Mouse (Mus musculus) heart, embryonic 10.5 days (tissue): ENCODE measurements around the gene Fryl. TPM values are rescaled to one million over a fixed set of nuclear protein-coding genes. Genes with fewer than 3 reads are reported as not detected.
A peak's percentile ranks its signal among the peaks of the same experiment; 100 is the strongest.

ENCODE experiments used
- DNase-seq: peaks from one replicate; pipeline ENCODE4 v3.0.0-alpha.2; 2017; ENCODE audit warnings: low spot score
- H3K27ac ChIP-seq: fragments of 300-500 bp; sonication (generic); 2 replicates; pipeline ENCODE4 v1.5.1; 2016; ENCODE audit warnings: mild to moderate bottlenecking
- H3K27me3 ChIP-seq: fragments of 300-500 bp; sonication (generic); 2 replicates; pipeline ENCODE4 v1.6.1; 2016; ENCODE audit warnings: mild to moderate bottlenecking; ENCODE audit not compliant: poor library complexity, insufficient read depth, severe bottlenecking
- H3K36me3 ChIP-seq: fragments of 300-500 bp; sonication (generic); 2 replicates; pipeline ENCODE4 v1.6.1; 2016; ENCODE audit warnings: mild to moderate bottlenecking, moderate library complexity
- H3K4me1 ChIP-seq: fragments of 300-500 bp; sonication (generic); 2 replicates; pipeline ENCODE4 v1.6.1; 2016; ENCODE audit warnings: mild to moderate bottlenecking
- H3K4me3 ChIP-seq: fragments of 300-500 bp; sonication (generic); 2 replicates; pipeline ENCODE4 v1.5.1; 2016; ENCODE audit warnings: mild to moderate bottlenecking, moderate library complexity
- H3K9me3 ChIP-seq: fragments of 300-500 bp; sonication (generic); 2 replicates; pipeline ENCODE4 v1.6.1; 2016; ENCODE audit warnings: mild to moderate bottlenecking, moderate library complexity
- WGBS: fragments of 180-500 bp; shearing (Covaris S2); methylation state at CpG from one replicate; pipeline ENCODE4 v1.1.7; 2016; 5-methylcytosine and 5-hydroxymethylcytosine counted together
- polyA plus RNA-seq: library from polyadenylated mRNA; unstranded; fragments of >200 nt; fragmentation: Nextera tagmentation; extraction: Ambion mirVana; gene quantifications from 2 replicates; pipeline ENCODE4 v1.2.1, GENCODE M21; 2016

Gene Fryl
- polyA plus RNA-seq, 1 experiment from 2014 or later = 27.7 TPM

DNA sequence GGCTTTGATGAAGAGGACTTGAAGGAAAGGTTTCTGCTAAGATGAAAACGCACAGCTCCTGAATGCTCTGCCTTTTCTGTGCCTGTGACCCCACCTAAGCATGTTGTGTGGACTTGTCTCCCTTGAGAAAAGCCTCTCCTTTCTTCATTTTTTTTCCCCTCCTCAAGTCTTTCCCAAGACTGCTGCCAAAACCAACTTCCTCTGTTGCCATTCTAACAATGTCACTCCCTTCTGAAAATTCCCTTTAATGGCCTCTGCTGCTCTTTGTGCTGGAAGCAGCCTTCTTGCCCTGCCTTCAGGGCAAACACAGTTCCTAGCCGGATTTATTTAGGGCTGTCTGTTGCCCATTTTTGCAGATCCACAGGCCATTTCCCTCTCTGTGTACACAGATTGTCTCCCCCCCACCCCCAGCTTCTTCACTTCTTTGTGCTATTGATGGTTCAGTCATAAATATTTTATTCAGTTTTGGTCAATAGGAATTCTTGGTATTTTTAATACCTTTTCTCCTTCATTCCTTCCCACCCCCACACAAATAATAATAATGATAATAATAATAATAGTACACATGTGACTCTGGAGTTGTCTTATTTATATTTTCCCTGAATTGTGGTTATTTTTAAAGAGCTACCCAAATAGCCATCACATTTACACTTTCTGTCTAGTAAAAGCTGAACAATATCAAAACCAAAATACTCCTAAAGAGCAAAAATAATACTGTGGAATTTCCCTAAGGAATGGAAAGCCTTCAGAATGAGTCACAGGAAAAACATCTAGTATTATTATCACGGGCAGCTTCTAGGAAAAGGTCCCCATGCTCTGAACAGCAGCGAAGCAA lies 23.5 kb upstream of the Fryl start:
- peak; percentile 65 for DNase-seq
- Histone ChIP-seq H3K27me3 (no peaks in the 10 kb centered on the region), H3K4me1 (peaks cover 16% of the 10 kb centered on the region; the same call in 1 of the 2 replicates), H3K9me3 (no peaks in the 10 kb centered on the region), H3K4me3 (no peak overlapping the region), H3K36me3 (no peaks in the 10 kb centered on the region), H3K27ac (peak overlapping the region; percentile 79)
- 45% methylated on average over 4 of the region's 4 CpGs for WGBS

DNA sequence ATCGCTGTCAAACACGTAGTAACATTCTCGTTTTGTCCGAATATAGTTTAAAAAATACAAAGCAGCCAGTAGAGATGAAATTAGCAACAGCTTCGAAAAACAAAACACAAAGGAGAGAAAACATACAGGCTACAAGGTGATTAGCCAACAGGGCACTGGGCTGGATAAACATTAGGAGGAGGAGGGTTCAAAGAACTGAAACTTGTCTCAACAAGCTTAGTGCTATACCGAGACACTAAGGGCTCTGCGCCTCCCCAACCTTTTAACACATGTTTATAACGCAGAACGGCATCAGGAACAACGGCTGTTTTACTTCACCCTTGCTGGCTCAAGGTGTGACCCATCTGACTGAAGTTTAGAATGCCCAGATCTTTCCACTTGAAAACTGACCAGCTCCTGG lies 22.8 kb upstream of the Fryl start:
- H3K9me3 ChIP-seq = no peaks in the 10 kb centered on the region
- DNase-seq = peak; percentile 66
- peaks cover 16% of the 10 kb centered on the region; the same call in 1 of the 2 replicates for H3K4me1 ChIP-seq
- H3K27ac ChIP-seq = peak overlapping the region; percentile 79
- no peak overlapping the region for H3K4me3 ChIP-seq
- H3K27me3 ChIP-seq = no peaks in the 10 kb centered on the region
- H3K36me3 ChIP-seq = no peaks in the 10 kb centered on the region
- 56% methylated on average over 10 of the region's 10 CpGs for WGBS

DNA sequence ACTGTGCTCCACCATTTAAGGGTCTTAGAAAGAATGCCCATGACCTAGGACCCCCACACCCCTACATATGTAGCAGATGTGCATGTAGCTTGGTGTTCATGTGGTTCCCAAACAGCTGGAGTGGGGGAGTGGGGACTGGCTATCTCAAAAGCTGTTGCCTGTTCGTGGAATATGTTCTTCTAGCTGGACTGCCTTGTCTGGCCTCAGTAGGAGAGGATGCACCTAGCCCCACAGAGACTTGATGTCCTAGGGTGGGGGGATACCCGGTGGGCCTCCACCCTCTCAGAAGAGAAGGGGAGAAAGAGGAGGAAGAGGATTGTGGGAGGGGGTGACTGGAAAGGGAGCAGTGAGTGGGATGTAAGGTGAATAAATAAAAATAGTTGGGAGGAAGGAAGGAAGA lies 18.5 kb upstream of the Fryl start:
- H3K36me3 ChIP-seq = no peaks in the 10 kb centered on the region
- H3K4me1 ChIP-seq = peaks cover 31% of the 10 kb centered on the region
- WGBS = 74% methylated on average over 2 of the region's 2 CpGs
- H3K27me3 ChIP-seq = no peaks in the 10 kb centered on the region
- peak; percentile 33 for DNase-seq
- no peak overlapping the region for H3K27ac ChIP-seq
- no peak overlapping the region for H3K4me3 ChIP-seq
- no peaks in the 10 kb centered on the region for H3K9me3 ChIP-seq

DNA sequence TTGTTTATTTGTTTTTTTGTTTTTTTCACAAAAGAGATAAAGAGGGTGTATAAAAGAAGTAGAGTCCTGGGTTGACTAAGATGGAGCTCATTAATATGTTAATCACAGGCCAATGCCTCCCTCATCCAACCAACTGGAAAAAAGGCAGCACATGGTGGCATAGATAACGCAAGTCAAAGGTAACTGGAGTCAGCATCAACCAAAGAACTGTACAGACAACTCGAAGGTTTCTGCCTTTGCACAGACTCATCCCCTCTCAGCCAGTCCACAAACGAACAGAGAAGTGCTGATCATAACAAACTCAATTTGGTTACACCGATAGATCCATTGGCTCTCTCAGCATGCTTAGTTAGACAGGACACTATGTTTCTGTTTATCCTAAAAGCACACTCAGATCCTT lies 16.8 kb upstream of the Fryl start:
- no peaks in the 10 kb centered on the region for H3K27me3 ChIP-seq
- no peak for DNase-seq
- H3K9me3 ChIP-seq = no peaks in the 10 kb centered on the region
- H3K4me1 ChIP-seq = peaks cover 19% of the 10 kb centered on the region
- no peaks in the 10 kb centered on the region for H3K36me3 ChIP-seq
- H3K4me3 ChIP-seq = no peak overlapping the region
- no peak overlapping the region for H3K27ac ChIP-seq
- WGBS = 85% methylated on average over 4 of the region's 4 CpGs

DNA sequence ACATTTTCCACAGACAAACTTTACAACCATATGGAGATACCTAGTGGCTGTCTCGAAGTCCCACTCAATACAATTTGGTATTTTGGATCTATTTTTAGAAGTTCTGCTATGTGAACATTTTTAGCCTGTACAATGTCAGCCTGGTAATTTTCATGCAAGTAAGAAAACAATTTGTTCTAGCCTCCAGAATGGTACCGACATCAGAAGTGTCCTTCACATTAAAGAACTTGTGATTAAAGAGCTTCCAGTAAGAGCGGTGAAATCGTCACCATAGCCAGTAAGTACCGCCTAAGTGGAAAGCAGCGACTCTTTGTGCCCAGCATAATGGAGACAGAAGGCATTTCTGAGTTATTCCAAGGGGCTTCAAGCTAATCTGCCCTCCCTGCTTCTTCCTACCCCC lies 14.2 kb upstream of the Fryl start:
- no peaks in the 10 kb centered on the region for H3K27me3 ChIP-seq
- DNase-seq = no peak
- no peaks in the 10 kb centered on the region for H3K36me3 ChIP-seq
- H3K4me1 ChIP-seq = peaks cover 21% of the 10 kb centered on the region
- 45% methylated on average over 6 of the region's 6 CpGs for WGBS
- no peaks in the 10 kb centered on the region for H3K9me3 ChIP-seq
- H3K4me3 ChIP-seq = no peak overlapping the region
- H3K27ac ChIP-seq = peak overlapping the region; percentile 62

DNA sequence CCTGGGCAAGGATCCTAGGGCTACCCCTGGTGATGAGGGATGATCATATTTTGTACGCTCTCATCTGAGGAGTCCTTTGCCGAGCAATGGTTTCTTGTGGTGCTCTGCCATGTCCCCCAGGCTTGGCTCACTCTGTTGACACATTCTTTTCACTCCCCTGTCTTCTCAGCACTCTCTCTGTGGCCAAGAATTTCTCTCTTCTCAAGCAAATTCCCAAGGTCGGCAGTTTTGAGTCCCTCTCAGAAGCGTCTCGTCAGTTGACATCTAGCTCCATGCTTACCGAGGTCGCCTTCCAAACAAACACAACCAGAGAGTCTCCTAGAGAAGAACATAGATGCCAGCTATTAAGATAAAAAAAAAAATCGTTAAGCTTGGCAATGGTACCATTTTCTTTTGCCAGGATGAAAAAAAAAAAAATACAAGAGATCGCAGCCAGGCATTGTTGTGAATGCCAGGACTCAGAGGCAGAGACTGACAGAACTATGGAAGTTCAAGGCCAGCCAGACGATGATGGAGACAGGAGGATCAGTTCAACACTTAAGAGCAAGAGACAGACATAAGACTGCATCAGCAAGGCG lies 12.3 kb upstream of the Fryl start:
- no peak for DNase-seq
- Histone ChIP-seq H3K36me3 (no peaks in the 10 kb centered on the region), H3K27ac (no peak overlapping the region), H3K9me3 (no peaks in the 10 kb centered on the region), H3K27me3 (no peaks in the 10 kb centered on the region), H3K4me3 (no peak overlapping the region), H3K4me1 (peaks cover 26% of the 10 kb centered on the region)
- 65% methylated on average over 11 of the region's 11 CpGs for WGBS

DNA sequence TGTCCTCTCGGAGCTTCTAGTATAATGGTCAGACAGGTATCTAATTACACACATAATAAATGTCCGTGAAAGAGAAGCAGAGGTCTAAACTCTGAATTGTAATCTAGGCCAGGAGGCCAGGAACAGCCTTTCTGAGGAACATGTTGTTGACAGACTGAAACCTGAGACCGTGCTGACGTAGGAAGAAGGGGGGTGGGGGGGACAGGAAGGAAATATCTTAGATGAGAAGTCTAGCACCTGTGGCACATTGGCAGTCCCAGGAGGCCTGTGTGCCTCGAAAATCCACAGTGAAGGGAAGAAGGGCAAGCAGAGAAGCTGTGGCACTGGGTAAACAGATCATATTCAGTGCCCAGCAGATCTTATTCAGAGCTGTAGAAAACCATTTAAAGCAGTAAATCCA lies 9.0 kb upstream of the Fryl start:
- WGBS = 29% methylated on average over 5 of the region's 5 CpGs

DNA sequence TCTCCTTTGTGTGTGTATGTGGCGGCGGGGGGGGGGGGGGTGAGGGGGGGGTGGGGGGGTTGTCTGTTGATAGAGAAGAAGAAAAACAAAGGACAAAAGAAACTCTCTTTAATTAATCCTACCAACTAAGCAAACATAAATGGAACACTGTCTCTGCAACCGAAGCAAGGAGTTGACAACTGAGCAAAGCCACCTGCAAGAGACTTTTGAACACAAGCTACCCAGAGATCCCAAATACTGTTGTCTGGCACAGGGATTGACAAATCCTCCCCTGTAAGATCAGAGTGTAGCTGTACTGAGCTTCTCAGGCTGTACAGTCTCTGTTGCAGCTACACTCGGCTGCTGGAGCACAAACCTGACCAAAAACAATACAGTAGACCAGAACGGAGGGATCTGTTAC lies 7.7 kb upstream of the Fryl start:
- Histone ChIP-seq H3K4me3 (no peak overlapping the region), H3K36me3 (no peaks in the 10 kb centered on the region), H3K27me3 (no peaks in the 10 kb centered on the region), H3K9me3 (no peaks in the 10 kb centered on the region), H3K4me1 (0 out of 2 replicates have a peak, but pooled peaks cover 7% of the 10 kb centered on the region), H3K27ac (no peak overlapping the region)
- no peak for DNase-seq
- 66% methylated on average over 5 of the region's 5 CpGs for WGBS

More for the DNA sequence above, 9.0 kb upstream of the Fryl start:
- peaks cover 9% of the 10 kb centered on the region for H3K4me1 ChIP-seq
- no peak overlapping the region for H3K4me3 ChIP-seq
- no peak overlapping the region for H3K27ac ChIP-seq
- no peak for DNase-seq
- H3K27me3 ChIP-seq = no peaks in the 10 kb centered on the region
- no peaks in the 10 kb centered on the region for H3K36me3 ChIP-seq
- H3K9me3 ChIP-seq = no peaks in the 10 kb centered on the region

DNA sequence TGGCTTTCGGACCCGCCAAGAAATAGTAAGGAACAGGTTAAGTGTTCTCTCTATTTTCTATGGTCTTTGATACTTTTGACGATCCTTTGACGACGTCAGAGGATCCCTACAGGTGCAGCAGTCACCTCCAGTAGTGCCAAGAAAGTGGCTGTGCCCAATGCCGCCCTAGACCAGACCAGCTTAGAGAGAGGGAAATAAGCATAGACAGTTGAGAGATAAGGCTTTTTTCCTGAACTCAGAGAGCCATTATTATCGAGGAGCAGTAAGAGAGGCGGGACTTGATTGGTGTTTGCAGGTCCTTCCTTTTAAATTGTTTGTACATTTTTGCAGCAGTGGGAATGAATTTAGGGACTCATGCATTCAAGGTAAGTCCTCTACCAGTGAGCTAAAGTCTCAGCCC lies 1.3 kb upstream of the Fryl start:
- no peaks in the 10 kb centered on the region for H3K9me3 ChIP-seq
- whole genome bisulfite sequencing = 40% methylated on average over 8 of the region's 8 CpGs
- no peaks in the 10 kb centered on the region for H3K27me3 ChIP-seq
- H3K4me1 ChIP-seq = peaks cover 19% of the 10 kb centered on the region
- H3K36me3 ChIP-seq = no peaks in the 10 kb centered on the region
- no peak for DNase-seq
- peak overlapping the region; percentile 98 for H3K4me3 ChIP-seq
- H3K27ac ChIP-seq = peak overlapping the region; percentile 86; the same call in 1 of the 2 replicates

DNA sequence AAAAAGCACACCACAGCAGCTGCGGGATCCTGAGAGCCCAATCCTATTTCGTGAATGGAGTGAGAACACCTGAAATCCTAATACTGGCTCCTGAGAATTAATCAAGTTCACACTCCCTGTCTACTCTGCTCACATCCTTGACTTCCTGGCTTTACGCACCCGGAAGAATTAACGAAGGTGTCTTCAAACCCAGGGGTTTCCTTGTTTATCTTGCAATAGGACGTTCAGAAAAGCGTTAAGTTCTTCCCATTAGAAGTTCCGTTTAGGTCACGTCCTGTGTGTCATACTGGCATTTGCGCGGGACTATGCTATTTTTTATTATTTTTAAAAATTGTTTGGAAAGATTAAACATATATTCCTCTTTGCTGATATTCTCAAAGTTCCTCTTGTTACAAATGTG lies 677 bp upstream of the Fryl start:
- H3K4me3 ChIP-seq = peak overlapping the region; percentile 98
- no peaks in the 10 kb centered on the region for H3K9me3 ChIP-seq
- H3K27ac ChIP-seq = peak overlapping the region; percentile 86
- WGBS = 3% methylated on average over 11 of the region's 11 CpGs
- DNase-seq = no peak
- peaks cover 25% of the 10 kb centered on the region for H3K4me1 ChIP-seq
- H3K27me3 ChIP-seq = no peaks in the 10 kb centered on the region
- H3K36me3 ChIP-seq = no peaks in the 10 kb centered on the region

DNA sequence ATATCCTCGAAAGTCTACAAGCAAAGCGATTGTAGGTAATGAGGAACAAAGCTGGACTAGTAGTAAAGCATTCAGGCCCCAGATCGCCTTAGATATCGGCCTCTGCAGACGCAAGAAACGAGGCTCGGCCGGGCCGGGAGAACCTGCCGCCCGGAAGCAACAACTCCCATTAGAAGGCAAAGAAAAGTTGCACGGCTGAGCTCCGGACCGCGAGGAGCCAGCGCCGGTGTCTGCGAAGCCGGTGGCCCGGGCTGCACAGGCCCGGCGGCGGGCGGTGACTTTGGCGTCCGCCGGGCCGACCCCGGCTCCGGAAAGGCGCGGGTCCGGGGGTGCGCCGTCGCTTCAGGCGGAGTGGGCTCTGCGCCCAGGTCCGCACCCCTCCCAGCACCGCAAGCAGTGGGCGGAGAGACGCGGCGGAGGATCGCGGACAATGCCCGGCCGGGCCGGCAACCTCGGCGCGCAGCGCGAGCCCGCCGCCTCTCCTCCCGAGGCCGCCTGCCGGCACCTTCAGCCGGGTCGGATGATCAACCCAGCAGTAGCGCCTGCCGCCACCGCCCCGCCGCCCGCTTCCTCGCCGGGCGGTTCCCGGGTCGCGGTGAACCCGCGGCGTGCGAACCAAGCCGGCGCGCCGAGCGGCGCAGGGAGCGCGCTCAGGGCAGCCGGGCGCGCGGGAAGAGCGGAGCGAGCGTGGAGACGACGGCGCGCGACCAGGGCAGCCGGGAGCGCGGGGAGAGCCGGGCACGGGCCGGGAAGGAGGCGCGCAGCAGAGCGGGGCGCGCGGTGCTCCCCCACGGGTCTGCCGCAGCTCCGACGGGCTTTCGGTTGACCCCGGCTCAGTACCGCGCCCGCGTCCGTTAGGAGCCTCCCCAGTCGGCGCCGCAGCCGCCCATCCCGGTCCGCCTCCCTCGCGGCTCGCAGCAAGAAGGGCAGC lies 833 bp downstream of the Fryl start:
- Histone ChIP-seq H3K9me3 (no peaks in the 10 kb centered on the region), H3K4me1 (peaks cover 27% of the 10 kb centered on the region), H3K4me3 (peak overlapping the region; percentile 98), H3K27ac (peak overlapping the region; percentile 97), H3K36me3 (no peaks in the 10 kb centered on the region), H3K27me3 (no peaks in the 10 kb centered on the region)
- peak; percentile 80 for DNase-seq
- under 1% methylated on average over 129 of the region's 129 CpGs for WGBS

DNA sequence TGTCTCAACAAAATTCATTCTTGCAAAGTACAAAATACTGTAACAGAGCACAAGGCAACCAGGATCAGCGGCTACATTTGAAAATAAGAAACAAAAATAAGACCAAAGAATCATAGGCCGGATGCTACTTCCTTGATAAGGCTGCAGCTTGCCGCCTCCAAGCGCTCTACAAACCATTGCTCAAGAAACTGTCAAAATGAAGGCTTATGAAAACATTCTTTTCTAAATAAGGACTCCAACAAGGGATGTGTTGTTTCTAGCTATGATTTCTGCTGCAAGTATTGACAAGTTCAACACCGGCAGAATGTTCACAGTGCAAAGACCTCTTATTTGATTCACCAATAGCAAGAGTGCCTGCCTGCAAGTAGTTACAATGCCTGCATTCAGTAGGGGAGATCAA lies 1.8 kb downstream of the Fryl start:
- 29% methylated on average over 5 of the region's 5 CpGs for WGBS
- Histone ChIP-seq H3K27me3 (no peaks in the 10 kb centered on the region), H3K4me3 (peak overlapping the region; percentile 98), H3K4me1 (peaks cover 31% of the 10 kb centered on the region), H3K36me3 (no peaks in the 10 kb centered on the region), H3K27ac (peak overlapping the region; percentile 97), H3K9me3 (no peaks in the 10 kb centered on the region)
- no peak for DNase-seq

DNA sequence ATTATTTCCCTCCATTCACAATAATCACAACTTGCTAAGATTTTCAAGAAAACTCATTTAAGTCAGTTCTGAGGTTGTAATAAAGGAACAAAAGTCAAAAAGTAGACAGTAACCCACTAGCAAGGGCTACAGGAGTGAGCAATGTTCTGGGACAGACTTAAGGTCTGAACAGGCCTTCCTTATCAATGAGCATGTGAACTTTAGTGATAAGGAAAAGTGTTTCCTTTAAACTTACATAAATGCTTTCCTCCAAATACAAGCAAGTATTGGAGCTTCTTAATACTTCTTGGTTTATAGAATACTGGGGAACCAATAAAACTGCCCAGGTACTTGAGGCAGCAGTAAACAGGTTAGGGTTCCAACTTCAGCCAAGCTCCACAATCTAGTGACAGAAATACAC lies 3.7 kb downstream of the Fryl start:
- Histone ChIP-seq H3K9me3 (no peaks in the 10 kb centered on the region), H3K4me3 (no peak overlapping the region), H3K4me1 (peaks cover 39% of the 10 kb centered on the region), H3K27me3 (no peaks in the 10 kb centered on the region), H3K36me3 (no peaks in the 10 kb centered on the region), H3K27ac (no peak overlapping the region; the same call in 1 of the 2 replicates)
- no peak for DNase-seq
